Mouse (Mus musculus) lung, postnatal 10 days (tissue): ENCODE measurements around the gene Fam221a.

Experiments
- DNase-seq: peaks from one replicate; pipeline ENCODE4 v3.0.0; 2021

Gene Fam221a

GRCm38 (mm10) chr6:49367159-49368054, at the start of gene Fam221a:
Gene Fam221a, plus strand, starts transcription at chr6:49367739.
- peak; percentile 97 for DNase-seq

GRCm38 (mm10) chr6:49318966-49319594, 48.5 kb upstream of the Fam221a start, which contains the start of gene Ccdc126:
Gene Ccdc126, plus strand, starts transcription at chr6:49319274.
- peak; percentile 99 for DNase-seq

GRCm38 (mm10) chr6:49319595-49320315, 47.8 kb upstream of the Fam221a start:
- peak; percentile 48 for DNase-seq

- DNase-seq: no peak
These were observed 46.2 kb upstream of the Fam221a start for GRCm38 (mm10) chr6:49321341-49321740.

GRCm38 (mm10) chr6:49322056-49322455, 45.5 kb upstream of the Fam221a start:
- DNase-seq: no peak

- no peak for DNase-seq
These were observed 44.6 kb upstream of the Fam221a start for GRCm38 (mm10) chr6:49322986-49323385.

GRCm38 (mm10) chr6:49324528-49324927, 43.0 kb upstream of the Fam221a start:
- DNase-seq: no peak

- DNase-seq: no peak
These were observed 42.2 kb upstream of the Fam221a start for GRCm38 (mm10) chr6:49325294-49325693.

- DNase-seq: no peak
These were observed 40.7 kb upstream of the Fam221a start for GRCm38 (mm10) chr6:49326846-49327245.

- no peak for DNase-seq
These were observed 36.0 kb upstream of the Fam221a start for GRCm38 (mm10) chr6:49331369-49332059.

- DNase-seq: no peak
These were observed 35.5 kb upstream of the Fam221a start for GRCm38 (mm10) chr6:49332060-49332370.

GRCm38 (mm10) chr6:49338566-49338965, 29.0 kb upstream of the Fam221a start:
- DNase-seq: no peak

GRCm38 (mm10) chr6:49339145-49339544, 28.4 kb upstream of the Fam221a start:
- no peak for DNase-seq

GRCm38 (mm10) chr6:49343737-49344469, 23.6 kb upstream of the Fam221a start:
- DNase-seq: no peak

GRCm38 (mm10) chr6:49349826-49350225, 17.7 kb upstream of the Fam221a start:
- DNase-seq: peak; percentile 73

- DNase-seq: no peak
These were observed 12.9 kb upstream of the Fam221a start for GRCm38 (mm10) chr6:49354613-49355012.

GRCm38 (mm10) chr6:49355171-49355570, 12.4 kb upstream of the Fam221a start:
- no peak for DNase-seq

- DNase-seq: no peak
These were observed 7.1 kb upstream of the Fam221a start for GRCm38 (mm10) chr6:49360420-49360819.

GRCm38 (mm10) chr6:49368212-49368611, 673 bp downstream of the Fam221a start:
- DNase-seq: no peak

- no peak for DNase-seq
These were observed 5.2 kb downstream of the Fam221a start for GRCm38 (mm10) chr6:49372705-49373104.

GRCm38 (mm10) chr6:49373943-49374342, 6.4 kb downstream of the Fam221a start:
- DNase-seq: no peak

GRCm38 (mm10) chr6:49378328-49378727, 10.8 kb downstream of the Fam221a start:
- DNase-seq: no peak
